Mouse (Mus musculus): ENCODE data around the gene Glipr1l1. TPM values are rescaled to one million over a fixed set of nuclear protein-coding genes. Genes with fewer than 3 reads are reported as not detected.
A peak's percentile ranks its signal among the peaks of the same experiment; 100 is the strongest.
"Not testable (repeated sequence)": the region's sequence is repeated elsewhere in the genome, so short reads cannot be mapped to it uniquely, and the experiment has no call there.

The Glipr1l1 gene
- total RNA-seq (2021), result not detected
- not detected in 2 replicates for polyA plus RNA-seq (2012; rRNA removed)
- long read RNA-seq, result 0 reads

GRCm38 (mm10) chr10:112059702-112060582, at the start of gene Glipr1l1:
TSS of gene Glipr1l1 (plus strand) at chr10:112060189.
- Histone ChIP-seq H3K9ac (ENCODE audit: low read depth, low read length) (no peak within 1 kb of the TSS), H3K27ac (no peak within 1 kb of the TSS), H3K79me2 (replicated peaks; ENCODE audit: control insufficient read depth, insufficient read depth, low read length) (no peaks in the 10 kb centered on the region), H3K27me3 (ENCODE audit: control insufficient read depth, insufficient read depth, low read length) (no peaks in the 10 kb centered on the region), H3K4me1 (ENCODE audit: control insufficient read depth, insufficient read depth, low read length) (no peaks in the 10 kb centered on the region), H3K4me3 (no peak within 1 kb of the TSS), H3K36me3 (ENCODE audit: control insufficient read depth, insufficient read depth, low read length) (no peaks in the 10 kb centered on the region)
- no peak for DNase-seq
- TF ChIP-seq EP300 (IDR thresholded peaks at IDR 0.05; ENCODE audit: insufficient read depth, low read depth, low read length), result no peak
- TF ChIP-seq POLR2A (IDR thresholded peaks at IDR 0.05; ENCODE audit: insufficient read depth, low read depth, low read length), result no peak
- peak; percentile 48 for TF ChIP-seq CTCF (IDR thresholded peaks at IDR 0.05)
- intact Hi-C loops (cut with DNase I), result loop anchor here (5.0 to 10.0 kb wide), 2 partner anchors 47 to 105 kb away; partner anchors contain the start of genes Caps2 and Glipr1l3
- 55% methylated on average over 14 of the region's 14 CpGs for WGBS

DNA sequence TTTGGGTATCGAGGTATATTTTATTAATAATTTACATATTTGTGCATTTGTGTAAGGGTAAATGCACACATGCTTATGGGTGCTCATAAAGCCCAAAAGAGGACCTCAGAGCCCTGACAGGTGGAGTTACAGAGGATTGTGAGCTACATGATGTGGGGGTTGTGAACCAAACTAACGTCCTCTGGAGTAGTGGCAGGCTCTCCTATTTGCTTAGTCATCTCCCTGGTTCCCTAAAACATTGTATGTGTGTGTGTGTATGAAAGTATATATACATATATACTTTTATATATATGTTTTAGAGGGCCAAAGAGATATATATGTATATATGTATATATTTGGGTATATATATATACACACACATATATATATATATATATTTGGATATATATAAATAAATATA, 36.4 kb upstream of the Glipr1l1 start:
- H3K9ac ChIP-seq (ENCODE audit: low read depth, low read length), result no peak overlapping the region
- H3K27me3 ChIP-seq (ENCODE audit: control insufficient read depth, insufficient read depth, low read length), result no peaks in the 10 kb centered on the region
- no peaks in the 10 kb centered on the region for H3K36me3 ChIP-seq (ENCODE audit: control insufficient read depth, insufficient read depth, low read length)
- TF ChIP-seq POLR2A (IDR thresholded peaks at IDR 0.05; ENCODE audit: insufficient read depth, low read depth, low read length), result no peak
- TF ChIP-seq EP300 (IDR thresholded peaks at IDR 0.05; ENCODE audit: insufficient read depth, low read depth, low read length), result no peak
- TF ChIP-seq CTCF (IDR thresholded peaks at IDR 0.05), result no peak
- WGBS, result 65% methylated on average over 2 of the region's 2 CpGs
- H3K4me3 ChIP-seq, result no peak overlapping the region
- H3K4me1 ChIP-seq (ENCODE audit: control insufficient read depth, insufficient read depth, low read length), result no peaks in the 10 kb centered on the region
- no peak for DNase-seq
- no peaks in the 10 kb centered on the region for H3K79me2 ChIP-seq (replicated peaks; ENCODE audit: control insufficient read depth, insufficient read depth, low read length)
- intact Hi-C loops (cut with DNase I), result no loop called here
- H3K27ac ChIP-seq, result no peak overlapping the region

DNA sequence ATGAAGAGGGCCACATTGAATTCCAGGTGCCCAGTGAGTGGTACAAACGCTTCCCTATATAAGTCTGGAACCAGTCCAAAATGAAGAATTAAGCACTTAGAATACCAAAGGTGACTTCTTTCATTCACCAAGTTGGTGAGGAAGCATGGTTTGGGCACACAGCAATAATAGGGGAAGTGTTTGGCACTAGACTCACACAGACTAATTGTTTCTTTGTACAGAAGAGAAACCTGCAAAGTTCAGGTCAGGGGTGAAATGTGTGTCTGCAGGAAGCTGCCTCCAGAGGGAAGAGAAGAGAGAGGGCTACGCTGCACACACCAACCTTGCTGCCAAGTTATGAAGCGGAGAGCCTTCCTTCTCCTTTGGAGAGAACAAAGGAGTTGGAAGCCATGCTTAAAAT, 31.3 kb upstream of the Glipr1l1 start:
- H3K4me3 ChIP-seq; H3K79me2 ChIP-seq (replicated peaks; ENCODE audit: control insufficient read depth, insufficient read depth, low read length): not testable (repeated sequence)
- 67% methylated on average over 3 of the region's 3 CpGs for WGBS

GRCm38 (mm10) chr10:112043523-112043922, 16.5 kb upstream of the Glipr1l1 start:
- H3K79me2 ChIP-seq (replicated peaks; ENCODE audit: control insufficient read depth, insufficient read depth, low read length); H3K27ac ChIP-seq; H3K27me3 ChIP-seq (ENCODE audit: control insufficient read depth, insufficient read depth, low read length); H3K4me3 ChIP-seq; H3K4me1 ChIP-seq (ENCODE audit: control insufficient read depth, insufficient read depth, low read length); H3K9ac ChIP-seq (ENCODE audit: low read depth, low read length); intact Hi-C loops (cut with DNase I); DNase-seq; H3K36me3 ChIP-seq (ENCODE audit: control insufficient read depth, insufficient read depth, low read length): not testable (repeated sequence)
- WGBS, result 80% methylated on average over 9 of the region's 9 CpGs

More for the DNA sequence above, 31.3 kb upstream of the Glipr1l1 start:
- H3K27me3 ChIP-seq (ENCODE audit: control insufficient read depth, insufficient read depth, low read length); H3K9ac ChIP-seq (ENCODE audit: low read depth, low read length); intact Hi-C loops (cut with DNase I); H3K36me3 ChIP-seq (ENCODE audit: control insufficient read depth, insufficient read depth, low read length); H3K27ac ChIP-seq; DNase-seq; H3K4me1 ChIP-seq (ENCODE audit: control insufficient read depth, insufficient read depth, low read length): not testable (repeated sequence)

GRCm38 (mm10) chr10:112044283-112044682, 15.7 kb upstream of the Glipr1l1 start:
- intact Hi-C loops (cut with DNase I); H3K79me2 ChIP-seq (replicated peaks; ENCODE audit: control insufficient read depth, insufficient read depth, low read length); H3K4me3 ChIP-seq; DNase-seq; H3K27ac ChIP-seq; H3K36me3 ChIP-seq (ENCODE audit: control insufficient read depth, insufficient read depth, low read length); H3K9ac ChIP-seq (ENCODE audit: low read depth, low read length); H3K27me3 ChIP-seq (ENCODE audit: control insufficient read depth, insufficient read depth, low read length); H3K4me1 ChIP-seq (ENCODE audit: control insufficient read depth, insufficient read depth, low read length): not testable (repeated sequence)
- 48% methylated on average over 14 of the region's 14 CpGs for WGBS

GRCm38 (mm10) chr10:112051220-112051619, 8.8 kb upstream of the Glipr1l1 start:
- no peak for DNase-seq
- no peak for TF ChIP-seq CTCF (IDR thresholded peaks at IDR 0.05)
- no peak for TF ChIP-seq POLR2A (IDR thresholded peaks at IDR 0.05; ENCODE audit: insufficient read depth, low read depth, low read length)
- TF ChIP-seq EP300 (IDR thresholded peaks at IDR 0.05; ENCODE audit: insufficient read depth, low read depth, low read length), result no peak
- Histone ChIP-seq H3K4me1 (ENCODE audit: control insufficient read depth, insufficient read depth, low read length) (no peaks in the 10 kb centered on the region), H3K27ac (no peak overlapping the region), H3K79me2 (replicated peaks; ENCODE audit: control insufficient read depth, insufficient read depth, low read length) (no peaks in the 10 kb centered on the region), H3K4me3 (no peak overlapping the region), H3K27me3 (ENCODE audit: control insufficient read depth, insufficient read depth, low read length) (no peaks in the 10 kb centered on the region), H3K36me3 (ENCODE audit: control insufficient read depth, insufficient read depth, low read length) (no peaks in the 10 kb centered on the region), H3K9ac (ENCODE audit: low read depth, low read length) (no peak overlapping the region)
- intact Hi-C loops (cut with DNase I), result loop anchor here (10.0 kb wide), 1 partner anchor 114 kb away; the partner anchor contains the start of genes Caps2 and Glipr1l3

DNA sequence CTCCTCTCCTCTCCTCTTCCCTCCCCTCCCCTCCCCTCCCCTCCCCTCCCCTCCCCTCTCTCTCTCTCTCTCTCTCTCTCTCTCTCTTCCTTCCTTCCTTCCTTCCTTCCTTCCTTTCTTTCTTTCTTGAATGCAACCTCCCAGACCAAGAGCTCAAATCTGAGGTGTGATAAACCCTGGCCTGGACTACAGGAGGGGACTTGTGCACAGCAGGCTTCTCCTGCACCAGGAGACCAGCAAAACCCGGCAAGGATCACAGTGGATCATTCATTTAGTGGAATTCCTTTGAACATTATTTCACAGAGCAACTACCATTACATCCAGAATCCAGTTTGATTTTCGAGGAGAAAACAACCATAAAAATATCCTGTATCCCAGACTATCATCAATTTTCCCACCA, 8.0 kb upstream of the Glipr1l1 start:
- not testable (repeated sequence) for H3K36me3 ChIP-seq (ENCODE audit: control insufficient read depth, insufficient read depth, low read length); H3K4me3 ChIP-seq; DNase-seq; H3K9ac ChIP-seq (ENCODE audit: low read depth, low read length); H3K4me1 ChIP-seq (ENCODE audit: control insufficient read depth, insufficient read depth, low read length); H3K27ac ChIP-seq; H3K27me3 ChIP-seq (ENCODE audit: control insufficient read depth, insufficient read depth, low read length); H3K79me2 ChIP-seq (replicated peaks; ENCODE audit: control insufficient read depth, insufficient read depth, low read length)
- intact Hi-C loops (cut with DNase I), result loop anchor here (10.0 kb wide), 1 partner anchor 113 kb away; the partner anchor contains the start of genes Caps2 and Glipr1l3
- WGBS, result 61% methylated on average over 2 of the region's 2 CpGs

GRCm38 (mm10) chr10:112060583-112060934, 570 bp downstream of the Glipr1l1 start:
- H3K9ac ChIP-seq (ENCODE audit: low read depth, low read length); H3K4me1 ChIP-seq (ENCODE audit: control insufficient read depth, insufficient read depth, low read length); H3K36me3 ChIP-seq (ENCODE audit: control insufficient read depth, insufficient read depth, low read length); H3K4me3 ChIP-seq; H3K27me3 ChIP-seq (ENCODE audit: control insufficient read depth, insufficient read depth, low read length); H3K79me2 ChIP-seq (replicated peaks; ENCODE audit: control insufficient read depth, insufficient read depth, low read length); DNase-seq; H3K27ac ChIP-seq: not testable (repeated sequence)
- intact Hi-C loops (cut with DNase I), result loop anchor here (5.0 kb wide), 1 partner anchor 47 kb away; no protein-coding TSS in a partner anchor
- 76% methylated on average over 6 of the region's 6 CpGs for WGBS
